Mouse (Mus musculus) CD4-positive helper T cell, adult 2 months (primary cell): Measurements from ENCODE around the gene Arl4d.

Experiments
- DNase-seq: peaks from one replicate; pipeline ENCODE4 v3.0.0-alpha.2; 2012; ENCODE audit warnings: low read depth, missing footprints, low spot score

The Arl4d gene

GRCm38 (mm10) chr11:101677655-101678054 lies 12.3 kb downstream of the Arl4d start:
- no peak for DNase-seq

- DNase-seq = no peak
Observed at GRCm38 (mm10) chr11:101678770-101679169, 13.4 kb downstream of the Arl4d start.

- DNase-seq = no peak
Observed at GRCm38 (mm10) chr11:101679907-101680306, 14.6 kb downstream of the Arl4d start.

DNA sequence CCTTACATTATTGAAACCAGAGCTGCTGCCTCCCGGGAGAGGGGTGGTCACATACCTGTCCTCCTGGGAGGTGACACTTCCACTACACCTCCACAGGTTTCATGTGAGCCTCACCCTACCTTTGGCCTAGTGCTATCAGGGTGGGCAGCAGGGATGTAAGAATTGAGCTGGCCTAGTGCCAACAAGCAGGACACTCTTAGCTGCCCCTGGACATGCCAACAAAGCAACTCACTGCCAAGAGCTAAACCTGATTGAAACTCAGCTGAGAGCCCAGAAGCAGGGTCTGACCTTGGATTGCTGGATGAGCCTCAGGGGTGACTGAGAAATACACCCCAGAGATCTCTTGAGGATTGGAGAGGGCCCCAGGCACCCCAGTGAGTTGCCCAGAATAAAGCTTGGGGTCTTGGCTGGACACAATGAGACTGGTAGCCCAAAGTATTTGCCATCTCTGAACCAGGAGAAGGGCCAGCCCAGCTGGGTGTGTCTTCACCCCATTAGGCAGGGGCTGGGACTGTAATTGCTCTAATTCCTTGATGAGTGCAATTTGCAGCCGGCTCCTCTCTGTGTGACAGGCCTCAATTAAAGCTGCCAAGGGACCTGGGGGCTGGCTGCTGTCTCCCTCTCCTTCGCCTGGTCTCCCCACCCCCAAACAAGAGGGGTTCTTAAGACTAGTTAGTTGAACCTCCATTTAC lies 15.4 kb downstream of the Arl4d start:
- no peak for DNase-seq

DNA sequence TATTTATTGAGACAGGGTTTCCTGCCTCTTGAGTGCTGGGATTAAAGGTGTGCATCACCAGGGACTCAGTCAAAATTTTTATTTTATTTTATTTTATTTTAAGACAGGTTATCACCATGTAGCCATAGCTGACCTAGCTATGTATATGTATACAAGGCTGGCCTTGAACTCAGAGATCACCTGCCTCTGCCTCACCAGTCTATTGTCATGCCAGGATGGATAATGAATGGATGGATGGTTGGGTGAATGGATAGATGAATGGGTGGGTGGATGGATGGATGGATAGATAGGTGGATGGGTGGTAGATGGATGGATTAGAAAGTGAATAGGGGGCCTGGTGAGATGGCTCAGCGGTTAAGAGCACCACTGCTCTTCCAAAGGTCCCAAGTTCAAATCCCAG lies 16.6 kb downstream of the Arl4d start:
- no peak for DNase-seq

GRCm38 (mm10) chr11:101682410-101682960 lies 17.1 kb downstream of the Arl4d start:
- DNase-seq = no peak

GRCm38 (mm10) chr11:101687351-101688301 lies 22.3 kb downstream of the Arl4d start:
- no peak for DNase-seq

DNA sequence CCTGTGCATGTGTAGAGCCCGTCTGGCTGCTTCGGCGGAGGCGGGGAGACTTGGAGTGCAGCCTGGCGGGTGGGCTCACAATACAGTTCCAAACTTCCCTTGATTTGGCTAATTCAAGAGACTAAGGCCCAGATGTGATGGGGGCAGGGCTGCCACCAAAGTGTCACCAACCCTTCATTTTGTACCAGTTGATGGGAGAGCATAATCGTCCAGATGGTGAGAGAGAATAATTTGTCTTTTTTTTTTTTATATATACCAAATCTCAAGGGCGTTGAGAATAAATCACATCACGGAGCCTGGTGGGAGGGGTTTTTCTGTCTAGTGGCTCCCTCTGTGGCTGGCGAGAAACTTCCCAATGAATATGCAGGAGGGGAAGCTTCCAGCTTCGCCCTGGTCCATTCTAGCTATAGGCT lies 24.4 kb downstream of the Arl4d start:
- DNase-seq = no peak

- no peak for DNase-seq
Observed at GRCm38 (mm10) chr11:101690326-101690725, 25.0 kb downstream of the Arl4d start.

DNA sequence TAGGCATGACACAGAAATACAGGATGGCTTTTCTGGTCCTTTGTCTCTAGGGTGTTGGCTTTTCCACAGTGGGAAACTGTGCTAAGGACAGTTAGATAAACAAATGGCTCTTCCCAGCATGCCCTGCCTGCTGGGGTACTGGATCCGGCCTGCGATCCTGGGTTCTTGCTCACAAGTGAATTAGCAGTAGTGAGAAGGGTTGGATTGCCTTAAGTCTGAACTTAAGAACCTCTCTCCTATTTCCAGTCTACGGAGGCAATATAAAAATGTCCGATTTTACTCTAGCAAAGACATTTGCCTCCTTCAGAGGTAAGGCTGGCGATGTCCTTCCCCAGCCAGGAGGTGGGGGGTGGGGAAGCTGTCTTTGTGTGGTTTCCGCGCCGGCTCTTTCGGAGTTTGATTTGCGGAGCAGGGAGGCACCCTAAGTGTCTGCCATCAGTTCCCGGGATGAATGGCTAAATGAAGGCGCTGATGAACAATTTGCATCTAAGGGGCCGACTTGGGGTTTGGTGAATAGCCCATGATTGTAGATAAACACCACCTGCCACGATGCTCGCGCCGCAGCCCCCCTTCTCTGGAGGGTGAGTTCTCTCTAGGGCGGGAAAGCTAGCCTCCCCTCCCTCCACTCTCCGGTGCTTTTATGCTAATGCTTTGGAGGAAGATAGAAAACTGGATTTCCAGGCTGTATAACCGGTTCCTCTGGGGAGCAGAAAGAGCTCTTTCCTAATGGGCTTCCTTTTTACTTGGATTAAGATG lies 30.7 kb downstream of the Arl4d start:
- DNase-seq = no peak

GRCm38 (mm10) chr11:101697156-101697861 lies 32.0 kb downstream of the Arl4d start:
- peak; percentile 47 for DNase-seq

DNA sequence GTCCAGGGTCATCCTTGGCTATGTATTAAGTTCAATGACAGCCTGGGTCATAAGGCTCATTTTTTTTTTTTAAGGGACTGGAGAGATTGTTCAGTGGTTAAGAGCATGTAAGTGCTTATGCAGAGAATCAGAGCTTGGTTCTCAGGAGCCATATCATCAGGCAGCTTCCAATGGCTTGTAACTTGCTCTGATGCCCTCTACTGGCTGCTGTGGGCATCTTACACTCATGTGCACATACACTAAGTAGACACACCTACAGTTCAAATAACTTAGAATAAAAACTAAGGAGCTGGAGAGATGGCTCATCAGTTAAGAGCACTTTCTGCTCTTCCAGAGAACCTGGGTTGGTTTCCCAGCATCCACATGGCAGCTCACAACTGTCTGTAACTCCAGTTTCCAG lies 32.8 kb downstream of the Arl4d start:
- no peak for DNase-seq

- no peak for DNase-seq
Observed at GRCm38 (mm10) chr11:101699556-101699955, 34.2 kb downstream of the Arl4d start.

GRCm38 (mm10) chr11:101699991-101700390 lies 34.6 kb downstream of the Arl4d start:
- DNase-seq = no peak

DNA sequence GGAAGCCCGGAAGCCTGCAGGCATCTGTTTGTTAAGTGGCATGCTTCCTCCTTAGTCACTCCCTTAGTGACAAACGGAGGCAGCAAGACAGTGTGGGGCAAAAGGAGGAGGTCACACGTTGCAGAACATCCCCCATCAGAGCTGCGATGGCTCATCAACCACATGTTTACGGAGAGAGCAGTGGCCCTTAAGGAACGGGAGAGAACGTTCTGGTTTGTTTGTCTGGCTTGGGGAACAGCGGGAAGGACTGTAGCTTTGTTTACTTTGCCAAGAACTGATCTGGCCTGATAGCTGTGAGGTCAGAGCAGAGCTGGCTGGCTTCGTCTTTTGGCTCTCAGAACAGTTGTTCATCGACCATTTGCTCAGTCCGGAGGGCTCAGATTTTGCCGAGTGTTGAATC lies 35.1 kb downstream of the Arl4d start:
- no peak for DNase-seq

GRCm38 (mm10) chr11:101704081-101704480 lies 38.7 kb downstream of the Arl4d start:
- DNase-seq = no peak

GRCm38 (mm10) chr11:101706764-101707448 lies 41.6 kb downstream of the Arl4d start:
- no peak for DNase-seq

GRCm38 (mm10) chr11:101708482-101708881 lies 43.1 kb downstream of the Arl4d start:
- no peak for DNase-seq

GRCm38 (mm10) chr11:101712811-101713210 lies 47.5 kb downstream of the Arl4d start:
- DNase-seq = no peak

DNA sequence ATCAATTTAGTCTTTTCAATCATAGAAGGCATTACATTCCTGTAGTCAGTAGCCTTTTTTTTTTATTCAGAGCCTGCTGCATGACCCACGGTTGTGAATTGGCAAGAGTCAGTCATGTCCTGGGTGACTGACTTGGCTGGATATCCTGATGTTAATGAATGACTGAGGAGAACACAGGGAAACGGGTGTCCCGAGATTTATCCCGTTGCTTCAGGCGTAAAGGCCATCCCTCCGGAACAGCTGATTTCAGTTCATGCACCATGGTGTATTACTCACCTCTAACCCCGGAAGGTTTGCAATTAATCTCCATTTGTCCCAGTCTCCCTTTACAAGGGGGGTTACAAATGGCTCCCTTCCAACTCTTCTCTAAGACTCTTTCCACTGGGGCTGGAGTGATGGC lies 48.7 kb downstream of the Arl4d start:
- DNase-seq = no peak
